Mouse (Mus musculus) myocyte (in vitro differentiated cells): ENCODE data around the gene Slit3.

Experiments used
- POLR2A ChIP-seq: IDR thresholded peaks from one replicate; pipeline ENCODE4 v1.6.1; 2011; ENCODE audit warnings: low read depth, mild to moderate bottlenecking, control low read depth, moderate library complexity; ENCODE audit not compliant: insufficient read length
- TCF12 ChIP-seq: IDR thresholded peaks from one replicate; pipeline ENCODE4 v1.6.1; 2011; ENCODE audit warnings: mild to moderate bottlenecking, control low read depth; ENCODE audit not compliant: poor library complexity, insufficient read depth, severe bottlenecking

DNA sequence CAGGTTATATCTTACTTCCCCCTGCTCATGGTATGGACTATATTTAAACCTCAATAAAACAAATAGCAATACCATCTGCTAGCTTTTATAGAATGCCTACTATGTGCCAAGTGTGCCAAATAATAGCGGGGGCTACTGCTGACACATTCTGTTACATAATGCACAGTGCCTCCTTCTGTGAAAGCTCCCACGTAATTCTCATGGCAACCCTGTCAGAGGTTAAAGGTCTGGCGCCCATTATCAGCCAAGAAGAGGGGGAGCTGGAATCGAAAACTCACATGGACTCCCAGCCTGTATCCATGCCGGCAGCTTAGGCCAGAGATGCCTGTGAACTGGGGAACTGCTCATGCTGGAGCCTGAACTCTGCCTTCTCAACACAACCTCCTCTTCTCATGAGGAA, 548.5 kb downstream of the Slit3 start:
- no peak for TF ChIP-seq TCF12
- TF ChIP-seq POLR2A = no peak
